Mouse (Mus musculus): ENCODE data around the gene Golph3. TPM values are rescaled to one million over a fixed set of nuclear protein-coding genes. Genes with fewer than 3 reads are reported as not detected.

Gene Golph3
- polyA plus RNA-seq, 1 experiment from 2014 or later: 56.7 TPM

- no peak overlapping the region for H3K4me3 ChIP-seq (replicated peaks; ENCODE audit: low read length)
- H3K9ac ChIP-seq (replicated peaks; ENCODE audit: low read depth, low read length): no peak overlapping the region
- no peak overlapping the region for H3K4me2 ChIP-seq (ENCODE audit: low read length)
- H3K27me3 ChIP-seq (replicated peaks; ENCODE audit: control insufficient read depth, insufficient read depth, low read length): no peaks in the 10 kb centered on the region
- WGBS: 58% methylated on average over 11 of the region's 11 CpGs
- H3K4me1 ChIP-seq (replicated peaks; ENCODE audit: control insufficient read depth, insufficient read depth, low read length): peaks cover 36% of the 10 kb centered on the region
- no peak overlapping the region for H3K27ac ChIP-seq (ENCODE audit: low read length)
- no peaks in the 10 kb centered on the region for H3K36me3 ChIP-seq (ENCODE audit: control insufficient read depth, insufficient read depth)
- no peak for ATAC-seq
- H3K9me3 ChIP-seq (ENCODE audit: control insufficient read depth, low read length): no peaks in the 10 kb centered on the region
These were observed 47.1 kb downstream of the Golph3 start for GRCm38 (mm10) chr15:12368357-12368756.

GRCm38 (mm10) chr15:12368850-12369249 lies 47.6 kb downstream of the Golph3 start:
- Histone ChIP-seq H3K27ac (ENCODE audit: low read length) (no peak overlapping the region), H3K27me3 (replicated peaks; ENCODE audit: control insufficient read depth, insufficient read depth, low read length) (no peaks in the 10 kb centered on the region), H3K36me3 (ENCODE audit: control insufficient read depth, insufficient read depth) (no peaks in the 10 kb centered on the region), H3K9me3 (ENCODE audit: control insufficient read depth, low read length) (no peaks in the 10 kb centered on the region), H3K4me1 (replicated peaks; ENCODE audit: control insufficient read depth, insufficient read depth, low read length) (peaks cover 36% of the 10 kb centered on the region), H3K4me2 (ENCODE audit: low read length) (no peak overlapping the region), H3K9ac (replicated peaks; ENCODE audit: low read depth, low read length) (no peak overlapping the region), H3K4me3 (replicated peaks; ENCODE audit: low read length) (no peak overlapping the region)
- 94% methylated on average over 4 of the region's 4 CpGs for WGBS
- no peak for ATAC-seq

GRCm38 (mm10) chr15:12370096-12370495 lies 48.8 kb downstream of the Golph3 start:
- Histone ChIP-seq H3K27ac (ENCODE audit: low read length) (peak overlapping the region; percentile 42; the same call in 1 of the 2 replicates), H3K9me3 (ENCODE audit: control insufficient read depth, low read length) (no peaks in the 10 kb centered on the region), H3K4me2 (ENCODE audit: low read length) (no peak overlapping the region), H3K9ac (replicated peaks; ENCODE audit: low read depth, low read length) (no peak overlapping the region), H3K4me1 (replicated peaks; ENCODE audit: control insufficient read depth, insufficient read depth, low read length) (peaks cover 36% of the 10 kb centered on the region), H3K27me3 (replicated peaks; ENCODE audit: control insufficient read depth, insufficient read depth, low read length) (no peaks in the 10 kb centered on the region), H3K4me3 (replicated peaks; ENCODE audit: low read length) (no peak overlapping the region), H3K36me3 (ENCODE audit: control insufficient read depth, insufficient read depth) (no peaks in the 10 kb centered on the region)
- ATAC-seq: no peak
- WGBS: 64% methylated on average over 3 of the region's 3 CpGs

GRCm38 (mm10) chr15:12371183-12371582 lies 49.9 kb downstream of the Golph3 start:
- Histone ChIP-seq H3K4me2 (ENCODE audit: low read length) (no peak overlapping the region), H3K4me1 (replicated peaks; ENCODE audit: control insufficient read depth, insufficient read depth, low read length) (peaks cover 36% of the 10 kb centered on the region), H3K27ac (ENCODE audit: low read length) (no peak overlapping the region), H3K9ac (replicated peaks; ENCODE audit: low read depth, low read length) (no peak overlapping the region), H3K4me3 (replicated peaks; ENCODE audit: low read length) (no peak overlapping the region), H3K27me3 (replicated peaks; ENCODE audit: control insufficient read depth, insufficient read depth, low read length) (0 out of 2 replicates have a peak, but pooled peaks cover 3% of the 10 kb centered on the region), H3K36me3 (ENCODE audit: control insufficient read depth, insufficient read depth) (no peaks in the 10 kb centered on the region), H3K9me3 (ENCODE audit: control insufficient read depth, low read length) (no peaks in the 10 kb centered on the region)
- 6% methylated on average over 8 of the region's 8 CpGs for WGBS
- ATAC-seq: peak; percentile 48

- no peak overlapping the region for H3K4me3 ChIP-seq (replicated peaks; ENCODE audit: low read length)
These were observed 52.2 kb downstream of the Golph3 start for GRCm38 (mm10) chr15:12373496-12373895.

GRCm38 (mm10) chr15:12373918-12374317 lies 52.7 kb downstream of the Golph3 start:
- 82% methylated on average over 6 of the region's 6 CpGs for WGBS
- no peak overlapping the region for H3K4me3 ChIP-seq (replicated peaks; ENCODE audit: low read length)
- no peak overlapping the region for H3K9ac ChIP-seq (replicated peaks; ENCODE audit: low read depth, low read length)
- peaks cover 24% of the 10 kb centered on the region for H3K4me1 ChIP-seq (replicated peaks; ENCODE audit: control insufficient read depth, insufficient read depth, low read length)
- no peak overlapping the region for H3K4me2 ChIP-seq (ENCODE audit: low read length)
- H3K36me3 ChIP-seq (ENCODE audit: control insufficient read depth, insufficient read depth): no peaks in the 10 kb centered on the region
- no peak overlapping the region for H3K27ac ChIP-seq (ENCODE audit: low read length)
- ATAC-seq: no peak
- H3K9me3 ChIP-seq (ENCODE audit: control insufficient read depth, low read length): no peaks in the 10 kb centered on the region
- 0 out of 2 replicates have a peak, but pooled peaks cover 3% of the 10 kb centered on the region for H3K27me3 ChIP-seq (replicated peaks; ENCODE audit: control insufficient read depth, insufficient read depth, low read length)

More at GRCm38 (mm10) chr15:12373496-12373895, 52.2 kb downstream of the Golph3 start:
- Histone ChIP-seq H3K4me1 (replicated peaks; ENCODE audit: control insufficient read depth, insufficient read depth, low read length) (peaks cover 24% of the 10 kb centered on the region), H3K36me3 (ENCODE audit: control insufficient read depth, insufficient read depth) (no peaks in the 10 kb centered on the region), H3K27me3 (replicated peaks; ENCODE audit: control insufficient read depth, insufficient read depth, low read length) (0 out of 2 replicates have a peak, but pooled peaks cover 3% of the 10 kb centered on the region), H3K27ac (ENCODE audit: low read length) (no peak overlapping the region), H3K4me2 (ENCODE audit: low read length) (no peak overlapping the region), H3K9me3 (ENCODE audit: control insufficient read depth, low read length) (no peaks in the 10 kb centered on the region), H3K9ac (replicated peaks; ENCODE audit: low read depth, low read length) (no peak overlapping the region)
- WGBS: 81% methylated on average over 14 of the region's 14 CpGs
- ATAC-seq: no peak

- Histone ChIP-seq H3K9me3 (ENCODE audit: control insufficient read depth, low read length) (no peaks in the 10 kb centered on the region), H3K27ac (ENCODE audit: low read length) (no peak overlapping the region), H3K4me2 (ENCODE audit: low read length) (peak overlapping the region; percentile 50), H3K9ac (replicated peaks; ENCODE audit: low read depth, low read length) (no peak overlapping the region), H3K36me3 (ENCODE audit: control insufficient read depth, insufficient read depth) (no peaks in the 10 kb centered on the region), H3K4me1 (replicated peaks; ENCODE audit: control insufficient read depth, insufficient read depth, low read length) (peaks cover 21% of the 10 kb centered on the region), H3K4me3 (replicated peaks; ENCODE audit: low read length) (peak overlapping the region; percentile 5), H3K27me3 (replicated peaks; ENCODE audit: control insufficient read depth, insufficient read depth, low read length) (0 out of 2 replicates have a peak, but pooled peaks cover 3% of the 10 kb centered on the region)
- WGBS: 64% methylated on average over 18 of the region's 18 CpGs
- ATAC-seq: no peak
These were observed 53.7 kb downstream of the Golph3 start for GRCm38 (mm10) chr15:12374916-12375315.

- Histone ChIP-seq H3K27ac (ENCODE audit: low read length) (no peak overlapping the region), H3K4me3 (replicated peaks; ENCODE audit: low read length) (peak overlapping the region; percentile 5), H3K9ac (replicated peaks; ENCODE audit: low read depth, low read length) (no peak overlapping the region), H3K9me3 (ENCODE audit: control insufficient read depth, low read length) (no peaks in the 10 kb centered on the region), H3K4me2 (ENCODE audit: low read length) (peak overlapping the region; percentile 50), H3K27me3 (replicated peaks; ENCODE audit: control insufficient read depth, insufficient read depth, low read length) (0 out of 2 replicates have a peak, but pooled peaks cover 3% of the 10 kb centered on the region), H3K4me1 (replicated peaks; ENCODE audit: control insufficient read depth, insufficient read depth, low read length) (peaks cover 14% of the 10 kb centered on the region), H3K36me3 (ENCODE audit: control insufficient read depth, insufficient read depth) (no peaks in the 10 kb centered on the region)
- 5% methylated on average over 19 of the region's 19 CpGs for WGBS
- peak; percentile 73 for ATAC-seq
These were observed 54.5 kb downstream of the Golph3 start for GRCm38 (mm10) chr15:12375641-12376311.

- no peak for ATAC-seq
- Histone ChIP-seq H3K4me2 (ENCODE audit: low read length) (no peak overlapping the region), H3K27ac (ENCODE audit: low read length) (no peak overlapping the region), H3K9ac (replicated peaks; ENCODE audit: low read depth, low read length) (no peak overlapping the region), H3K4me3 (replicated peaks; ENCODE audit: low read length) (no peak overlapping the region), H3K4me1 (replicated peaks; ENCODE audit: control insufficient read depth, insufficient read depth, low read length) (peaks cover 10% of the 10 kb centered on the region), H3K36me3 (ENCODE audit: control insufficient read depth, insufficient read depth) (no peaks in the 10 kb centered on the region), H3K9me3 (ENCODE audit: control insufficient read depth, low read length) (no peaks in the 10 kb centered on the region), H3K27me3 (replicated peaks; ENCODE audit: control insufficient read depth, insufficient read depth, low read length) (0 out of 2 replicates have a peak, but pooled peaks cover 3% of the 10 kb centered on the region)
- 48% methylated on average over 13 of the region's 13 CpGs for WGBS
These were observed 55.3 kb downstream of the Golph3 start for GRCm38 (mm10) chr15:12376491-12377069.

Data from forebrain, embryonic 16.5 days (tissue).